Mouse (Mus musculus) thymus, adult 18-20 months (tissue): ENCODE results near the gene Clip2.

Source experiments
- DNase-seq, 2 experiments: peaks; one replicate each; pipeline ENCODE4 v3.0.0; 2022; ENCODE audit warnings: mixed read lengths in 2 of 2

Clip2 gene

DNA sequence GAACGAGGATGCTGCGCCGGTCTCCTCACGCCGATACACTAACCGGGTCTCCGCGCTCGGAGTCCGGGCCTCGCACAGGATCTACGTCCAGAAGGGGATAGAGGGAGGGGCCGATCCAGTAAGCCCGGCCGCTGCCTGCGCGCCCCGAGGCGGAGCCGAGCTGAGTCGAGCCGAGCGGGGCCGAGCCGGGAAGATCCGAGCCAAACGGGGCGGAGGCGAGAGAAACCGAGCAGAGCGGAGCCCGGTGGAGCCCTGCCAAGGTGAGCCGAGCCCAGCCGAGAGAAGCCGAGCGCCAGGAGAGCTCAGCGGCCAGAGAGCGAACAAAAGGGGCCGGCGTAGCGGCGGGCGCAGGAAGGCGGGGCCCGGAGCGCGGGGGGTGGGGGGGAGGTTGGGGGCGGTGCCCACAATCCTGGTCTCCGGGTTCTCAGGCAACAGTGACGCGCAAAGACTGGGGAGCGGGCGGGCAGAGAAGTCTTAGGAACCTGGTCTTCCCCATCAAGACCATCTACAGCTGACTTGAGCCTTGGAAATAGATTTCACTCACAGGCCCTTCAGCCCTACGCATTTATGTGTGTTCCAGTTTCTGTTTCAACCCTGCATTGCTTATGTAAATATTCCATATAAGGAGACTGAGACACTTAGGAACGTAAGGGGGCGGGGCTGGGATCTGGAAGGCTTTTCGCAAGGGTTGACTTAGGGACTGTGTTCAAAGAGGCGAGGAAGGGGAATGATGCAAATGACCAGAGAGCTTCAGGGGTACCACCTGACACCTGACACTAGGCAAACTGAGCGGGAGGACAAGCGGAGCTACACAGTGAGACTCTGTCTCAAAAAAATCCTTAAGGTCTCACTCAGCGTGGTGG, at the start of gene Clip2:
Gene Clip2, minus strand, starts transcription at position 325 of the 863 bp plus-strand sequence.
- DNase-seq = peak; percentile 77 to 82

DNA sequence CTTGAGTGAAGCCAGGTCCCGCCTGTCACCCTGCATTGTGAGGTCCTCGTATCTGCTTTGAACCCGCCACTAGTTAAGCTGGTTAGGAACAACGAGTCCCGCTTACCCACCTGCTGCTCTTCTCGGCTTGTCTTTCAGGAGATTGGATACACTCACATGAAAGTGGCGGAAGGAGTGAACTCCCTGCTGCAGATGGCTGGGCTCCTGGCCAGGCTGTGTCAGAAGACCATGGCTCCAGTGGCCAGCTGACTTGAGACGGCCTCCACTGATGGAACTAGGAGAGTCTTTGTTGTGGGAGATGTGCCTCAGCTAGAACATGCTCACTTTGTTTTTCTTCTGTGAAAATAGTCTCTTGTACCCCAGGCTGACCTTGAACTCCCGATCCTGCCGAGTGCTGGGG, 45.5 kb upstream of the Clip2 start:
- DNase-seq = no peak

DNA sequence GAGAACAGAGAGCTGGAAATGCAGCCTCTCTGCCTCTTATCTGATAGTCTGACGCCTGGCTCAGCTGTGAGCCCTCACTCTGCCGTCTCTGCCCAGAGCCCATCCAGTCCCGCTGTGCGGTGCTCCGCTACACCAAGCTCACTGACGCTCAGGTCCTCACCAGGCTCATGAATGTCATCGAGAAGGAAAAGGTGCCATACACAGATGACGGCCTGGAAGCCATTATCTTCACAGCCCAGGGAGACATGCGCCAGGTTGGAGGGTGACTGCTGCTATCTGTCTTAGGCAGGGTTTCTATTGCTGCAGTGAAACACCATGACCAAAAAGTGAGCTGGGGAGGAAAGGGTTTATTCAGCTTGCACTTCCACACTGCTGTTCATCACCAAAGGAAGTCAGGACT, 40.9 kb upstream of the Clip2 start:
- no peak for DNase-seq

DNA sequence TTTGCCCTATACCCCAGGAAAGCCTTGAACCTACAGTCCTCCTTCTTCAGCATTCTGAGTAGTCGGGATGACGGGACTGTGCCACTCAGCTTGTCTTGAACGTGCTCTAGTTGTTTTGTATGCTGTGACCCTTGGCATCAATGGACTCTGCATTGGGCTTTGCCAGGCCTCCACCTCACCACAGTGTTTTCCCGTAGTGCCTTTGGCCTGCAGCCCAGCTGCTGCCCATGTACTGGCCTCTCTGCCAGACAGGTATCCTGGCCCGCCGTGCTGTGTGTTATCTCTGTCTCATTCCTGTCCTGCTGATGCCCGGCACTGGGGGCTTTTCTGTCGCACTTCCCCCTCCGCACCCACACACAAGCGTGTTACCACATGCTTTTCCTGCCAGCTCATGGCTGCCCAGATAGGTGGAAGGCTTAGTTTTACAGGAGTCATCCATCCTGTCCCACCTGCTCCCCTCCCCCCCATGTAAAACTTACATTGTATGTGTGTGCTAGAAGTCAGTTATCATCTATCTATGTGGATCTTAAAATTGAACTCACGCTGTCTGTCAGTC, 39.9 kb upstream of the Clip2 start:
- no peak for DNase-seq

DNA sequence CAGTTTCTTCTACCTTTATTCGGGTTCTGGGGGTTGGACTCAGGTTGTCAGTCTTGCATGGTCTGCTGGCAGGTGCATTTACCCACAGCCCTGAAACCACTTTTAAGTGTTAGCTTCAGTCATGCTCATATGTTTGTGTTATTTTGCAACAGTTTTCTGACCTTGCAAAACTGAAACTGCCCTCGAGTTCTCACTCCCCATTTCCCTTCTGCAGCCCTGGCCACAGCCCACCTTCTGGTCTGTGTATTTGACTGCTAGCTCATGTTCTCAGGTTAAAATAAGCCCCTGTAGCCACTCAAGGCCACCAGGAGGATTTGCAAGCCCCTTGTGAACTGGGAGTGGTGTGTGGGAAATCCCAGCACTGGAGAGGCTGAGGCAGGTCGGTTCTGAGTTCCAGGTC, 37.7 kb upstream of the Clip2 start:
- no peak for DNase-seq

DNA sequence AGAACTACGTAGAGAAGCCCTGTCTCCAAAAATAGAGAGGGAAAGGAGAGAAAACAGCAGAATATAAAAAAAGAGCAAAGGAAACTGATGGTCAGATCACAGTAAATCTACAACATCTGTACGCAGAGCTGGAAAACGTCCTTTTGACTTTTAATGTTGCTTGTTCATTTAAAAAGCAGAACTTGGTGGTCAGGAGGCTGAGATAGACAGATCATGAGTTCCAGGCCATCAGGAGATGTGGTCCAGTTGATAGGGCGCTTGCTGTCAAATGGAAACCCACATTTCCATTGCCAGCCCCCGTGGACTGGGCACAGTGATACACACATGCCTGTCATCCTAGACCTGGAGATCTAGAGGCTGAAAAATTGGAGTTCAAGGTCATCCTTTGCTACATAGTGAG, 32.6 kb upstream of the Clip2 start:
- DNase-seq = no peak

DNA sequence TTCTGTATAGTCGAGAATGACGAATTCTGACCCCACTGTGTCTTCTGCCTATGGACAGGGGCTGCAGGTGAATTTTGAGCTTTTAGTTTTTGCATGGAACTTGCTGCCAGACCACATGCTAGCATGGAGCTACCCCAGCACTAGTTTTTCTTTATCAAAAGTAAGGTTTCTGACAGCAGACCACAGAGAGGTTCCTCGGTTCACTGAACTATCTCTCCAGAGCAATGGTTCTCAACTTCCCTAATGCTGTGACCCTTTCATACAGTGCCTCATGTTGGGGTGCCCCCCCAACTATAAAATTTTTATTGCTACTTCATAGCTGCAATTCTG, 31.6 kb upstream of the Clip2 start:
- no peak for DNase-seq

- DNase-seq = no peak
Observed at GRCm38 (mm10) chr5:134583006-134583883, 31.0 kb upstream of the Clip2 start.

GRCm38 (mm10) chr5:134582221-134582907, 30.1 kb upstream of the Clip2 start:
- peak; percentile 95 for DNase-seq

DNA sequence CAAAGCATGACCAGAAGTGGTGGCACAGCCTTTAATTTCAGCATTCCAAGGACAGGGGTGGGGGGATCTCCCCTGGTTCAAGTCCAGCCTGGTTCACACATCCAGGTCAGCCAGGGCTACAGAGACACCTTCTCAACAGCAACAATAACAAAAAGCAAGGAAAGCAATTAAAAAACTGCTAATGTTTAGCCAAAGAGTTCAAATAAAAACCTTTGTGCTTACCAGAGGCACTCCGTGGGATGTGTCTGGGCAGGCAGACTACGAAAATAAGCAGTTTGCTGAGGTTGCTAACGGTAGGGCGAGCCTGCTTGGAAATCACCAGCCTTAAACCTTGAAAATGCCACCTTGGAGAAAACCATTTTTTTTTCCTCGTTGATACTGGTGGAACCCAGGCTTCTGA, 28.9 kb upstream of the Clip2 start, which contains the start of gene Rfc2:
Gene Rfc2, plus strand, starts transcription at position 221 of the 400 bp plus-strand sequence.
- DNase-seq = no peak

DNA sequence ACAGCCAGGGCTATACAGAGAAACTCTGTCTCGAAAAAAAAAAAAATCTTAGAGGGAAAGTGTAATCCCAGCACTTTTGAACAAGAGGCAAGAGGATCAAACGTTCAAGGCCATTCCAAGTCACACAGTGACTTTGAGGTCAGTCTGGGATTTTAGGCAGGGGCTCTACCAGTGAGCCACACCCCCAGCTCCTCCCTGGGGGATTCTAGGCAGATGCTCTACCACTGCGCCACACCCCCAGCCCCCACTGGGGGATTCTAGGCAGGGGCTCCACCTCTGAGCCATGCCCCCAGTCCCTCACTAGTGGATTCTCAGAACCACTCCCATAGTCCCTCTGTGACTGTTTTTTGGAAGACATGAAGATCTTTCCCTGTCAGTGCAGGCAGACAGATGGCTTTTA, 26.9 kb upstream of the Clip2 start:
- DNase-seq = no peak

- DNase-seq = no peak
Observed at GRCm38 (mm10) chr5:134577534-134577933, 25.3 kb upstream of the Clip2 start.

GRCm38 (mm10) chr5:134576517-134577220, 24.4 kb upstream of the Clip2 start:
- no peak for DNase-seq

- no peak for DNase-seq
Observed at GRCm38 (mm10) chr5:134575833-134576232, 23.6 kb upstream of the Clip2 start.

DNA sequence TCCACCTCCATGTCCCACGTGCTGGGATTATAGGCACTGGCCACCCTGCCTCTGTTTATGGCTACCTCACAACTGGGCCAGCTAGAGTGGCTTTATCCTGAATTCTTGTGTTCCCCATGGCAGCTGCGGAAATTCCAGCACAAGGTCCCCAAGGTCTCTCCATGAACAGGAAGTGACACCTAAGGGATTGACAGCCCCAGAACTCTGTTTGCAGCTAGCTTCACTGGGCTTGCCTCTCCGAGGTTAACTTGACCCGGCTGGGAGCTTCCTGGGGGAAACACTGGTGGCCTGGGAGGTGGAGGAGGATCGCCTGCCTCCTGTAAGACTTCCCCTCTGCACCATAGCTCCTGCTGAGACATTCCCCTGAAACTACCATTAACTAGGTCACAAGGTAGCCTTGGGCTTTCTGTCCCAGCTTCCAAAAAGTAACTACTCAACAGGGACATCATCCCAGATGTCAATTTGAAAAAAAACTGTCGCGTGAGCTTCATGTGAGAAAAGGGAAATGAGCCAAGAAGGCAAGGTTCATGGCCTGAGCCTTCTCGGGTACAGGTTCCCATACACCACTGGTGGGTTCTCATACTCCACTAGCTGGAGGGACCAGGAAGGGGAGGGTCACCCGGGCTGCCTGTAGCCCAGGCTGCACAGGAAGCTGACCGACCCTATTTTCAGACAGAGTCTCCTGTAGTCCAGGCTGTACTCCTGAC, 20.4 kb upstream of the Clip2 start:
- DNase-seq = no peak

GRCm38 (mm10) chr5:134571730-134572507, 19.7 kb upstream of the Clip2 start:
- DNase-seq = no peak

DNA sequence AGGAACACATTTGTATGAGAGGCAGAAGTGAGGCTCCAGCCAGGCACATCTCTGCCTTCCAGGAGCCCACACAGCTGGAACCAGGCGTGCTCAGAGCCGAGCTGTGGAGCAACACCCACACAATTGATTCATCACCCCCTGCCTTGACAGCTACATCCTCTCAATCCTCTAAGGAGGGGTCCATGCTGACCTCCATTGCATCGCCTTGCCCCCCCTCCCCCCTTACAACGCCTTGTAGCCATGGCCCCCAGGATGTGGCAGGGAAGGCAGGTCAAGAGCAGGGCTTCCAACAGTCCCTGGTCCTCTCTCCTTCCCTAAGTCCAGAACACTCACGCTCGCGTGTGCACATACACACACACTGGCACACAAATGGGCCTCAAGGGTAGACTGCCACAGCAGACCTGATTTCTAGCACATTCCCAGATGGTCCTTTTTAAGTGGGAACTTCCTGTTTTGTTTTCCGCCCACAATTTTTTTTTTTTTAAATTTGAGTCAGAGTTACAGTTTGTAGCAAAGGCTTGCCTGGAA, 16.8 kb upstream of the Clip2 start:
- no peak for DNase-seq

GRCm38 (mm10) chr5:134568030-134568429, 15.8 kb upstream of the Clip2 start:
- no peak for DNase-seq

DNA sequence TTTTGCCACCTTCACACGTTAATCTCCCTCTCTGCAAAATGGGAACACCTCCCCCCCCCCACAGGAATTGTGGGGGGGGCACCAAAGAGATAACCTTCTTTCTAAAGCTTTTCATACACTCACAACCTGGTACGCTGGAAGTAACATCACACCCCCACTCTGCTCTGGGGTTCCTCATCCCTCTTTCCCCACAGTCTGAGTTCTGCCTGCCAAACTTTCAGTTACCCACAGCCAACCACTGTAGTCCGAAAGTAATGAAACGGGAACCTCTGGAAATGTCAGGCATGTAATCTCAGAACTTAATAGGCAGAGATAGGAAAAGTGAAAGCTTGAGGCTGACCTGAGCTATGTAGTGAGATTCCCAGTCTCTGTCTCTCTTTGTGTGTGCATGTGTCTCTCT, 15.2 kb upstream of the Clip2 start:
- DNase-seq = no peak

GRCm38 (mm10) chr5:134565696-134566095, 13.5 kb upstream of the Clip2 start:
- DNase-seq = no peak

DNA sequence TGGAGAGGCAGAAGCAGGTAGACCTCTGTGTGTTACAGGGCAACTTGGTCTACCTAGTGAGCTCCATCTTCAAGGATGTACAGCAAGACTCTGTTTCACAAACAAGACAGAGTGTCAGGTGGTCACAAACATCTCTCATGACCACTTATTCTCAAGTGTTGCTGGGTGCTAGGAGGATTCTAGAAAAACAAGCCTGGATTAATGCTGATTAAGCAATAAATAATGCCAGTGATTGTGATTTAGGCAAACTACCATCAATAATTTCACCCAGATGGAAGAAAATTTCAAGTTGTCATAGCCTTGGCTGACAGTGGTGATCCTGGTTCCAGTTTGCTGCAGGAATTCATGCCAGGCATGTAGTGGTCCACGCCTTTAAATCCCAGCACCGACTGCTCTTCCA, 12.0 kb upstream of the Clip2 start:
- DNase-seq = no peak
